Comparison of ENCODE assay signal across 21 mouse cellular contexts in the genomic region with DNA sequence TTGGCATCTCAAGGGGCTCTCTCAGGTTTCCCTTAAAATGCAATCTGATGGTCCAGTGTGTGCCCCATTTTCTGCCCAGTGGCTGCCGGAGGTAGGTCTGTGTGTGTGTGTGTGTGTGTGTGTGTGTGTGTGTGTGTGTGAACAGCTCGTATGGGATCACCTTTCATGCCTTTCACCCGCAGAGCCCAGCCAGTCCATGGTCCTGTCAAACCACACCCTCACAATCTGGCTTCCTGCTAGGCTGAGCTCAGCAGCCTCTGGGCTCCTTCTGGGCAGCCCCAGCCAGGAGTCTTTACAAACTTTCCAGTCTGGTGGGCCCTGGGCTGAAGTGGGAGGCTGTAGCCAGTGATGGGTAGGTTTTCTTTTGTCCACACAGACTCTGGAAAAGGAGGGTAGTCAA.
A peak's percentile ranks its signal among the peaks of the same experiment; 100 is the strongest.
DNase-seq lines count a peak whose midpoint lies in the region; ATAC-seq and TF ChIP-seq lines count a peak whose summit lies in the region.
"Had no signal": no experiment of that assay in that cellular context is flagged by ENCODE, and none has a peak within 500 bp of the region (broad histone marks: within the 10 kb centered on the region; RNA-seq: fewer than 3 reads in every experiment).

No protein-coding gene starts in this region.

- H3K4me2 ChIP-seq in forebrain, embryonic 12.5 days, result no peak overlapping the region
- H3K4me2 ChIP-seq in forebrain, embryonic 14.5 days (ENCODE audit: low read length), result no peak overlapping the region
- no peak overlapping the region for H3K4me2 ChIP-seq in kidney, embryonic 15.5 days
- 0 out of 2 replicates have a peak overlapping the region, but pooled peaks have one; percentile 3 for H3K4me2 ChIP-seq in CH12.LX (ENCODE audit: insufficient read depth, low read depth, poor library complexity, severe bottlenecking)
- H3K4me2 ChIP-seq in limb, embryonic 13.5 days (replicated peaks), result no peak overlapping the region
- H3K4me2 ChIP-seq: heart, embryonic 12.5 days had no signal

- H3K27ac ChIP-seq in forebrain, embryonic 12.5 days, result 0 out of 2 replicates have a peak overlapping the region, but pooled peaks have one; percentile 31
- H3K27ac ChIP-seq in forebrain, embryonic 14.5 days (ENCODE audit: low read depth, low read length), result no peak overlapping the region
- H3K27ac ChIP-seq in kidney, embryonic 15.5 days, result peak overlapping the region; percentile 66
- H3K27ac ChIP-seq in CH12.LX (ENCODE audit: insufficient read depth, low read depth), result no peak overlapping the region
- H3K27ac ChIP-seq in limb, embryonic 13.5 days, result no peak overlapping the region
- H3K27ac ChIP-seq: hindbrain, postnatal 0 days had no signal

- TF ChIP-seq POLR2A in CH12.LX (IDR thresholded peaks at IDR 0.05; ENCODE audit: low read depth, low read length), result no peak

- TF ChIP-seq CTCF in CH12.LX (conservative IDR thresholded peaks at IDR 0.05 in 1 of 2, IDR thresholded peaks at IDR 0.05 in 1 of 2; ENCODE audit: low read depth in 2 of 2, low read length in 2 of 2), result no peak

- H3K27me3 ChIP-seq in forebrain, embryonic 12.5 days, result no peaks in the 10 kb centered on the region
- no peaks in the 10 kb centered on the region for H3K27me3 ChIP-seq in forebrain, embryonic 14.5 days (replicated peaks; ENCODE audit: control insufficient read depth, insufficient read depth, low read length)
- no peaks in the 10 kb centered on the region for H3K27me3 ChIP-seq in kidney, embryonic 15.5 days
- H3K27me3 ChIP-seq in CH12.LX (replicated peaks), result no peaks in the 10 kb centered on the region
- H3K27me3 ChIP-seq in limb, embryonic 13.5 days, result no peaks in the 10 kb centered on the region
- H3K27me3 ChIP-seq: heart, embryonic 12.5 days had no signal

- H3K4me1 ChIP-seq in forebrain, embryonic 12.5 days, result peaks cover 19% of the 10 kb centered on the region
- peaks cover 7% of the 10 kb centered on the region for H3K4me1 ChIP-seq in forebrain, embryonic 14.5 days (ENCODE audit: control insufficient read depth, insufficient read depth, low read length)
- H3K4me1 ChIP-seq in kidney, embryonic 15.5 days, result peaks cover 59% of the 10 kb centered on the region
- H3K4me1 ChIP-seq in CH12.LX (ENCODE audit: control insufficient read depth in 1 of 2, insufficient read depth in 2 of 2), result peaks cover 24 to 46% of the 10 kb centered on the region in 2 experiments
- peaks cover 29% of the 10 kb centered on the region for H3K4me1 ChIP-seq in limb, embryonic 13.5 days

- in situ Hi-C loops in CH12.LX (cut with MboI; ENCODE audit: low pct_ligation_motif_present, low pct_unique_long_range_greater_than_20kb, low sequenced_read_pairs), result loop anchor here (25.0 kb wide), 2 partner anchors 248 to 1073 kb away; no protein-coding TSS in a partner anchor

- dilution Hi-C loops in CH12.LX (cut with MboI; ENCODE audit: extremely low pct_ligation_motif_present, extremely low pct_unique_long_range_greater_than_20kb, low sequenced_read_pairs), result no loop called here

- 60% methylated on average over 3 of the region's 3 CpGs for WGBS in forebrain, embryonic 12.5 days
- WGBS in forebrain, embryonic 14.5 days, result 56% methylated on average over 3 of the region's 3 CpGs
- WGBS in kidney, embryonic 15.5 days, result 45% methylated on average over 3 of the region's 3 CpGs
- WGBS in limb, embryonic 13.5 days, result 29% methylated on average over 3 of the region's 3 CpGs

- ATAC-seq in forebrain, embryonic 12.5 days (ENCODE audit: low FRiP score), result no peak
- no peak for ATAC-seq in forebrain, embryonic 14.5 days
- ATAC-seq in kidney, embryonic 15.5 days (replicated peaks; ENCODE audit: low FRiP score), result 0 out of 2 replicates have a peak, but pooled peaks have one; percentile 28
- ATAC-seq in limb, embryonic 13.5 days (ENCODE audit: low FRiP score, low read depth), result no peak
- ATAC-seq: CD4-positive, CD25-positive, alpha-beta regulatory T cell, adult 4 months; hindbrain, postnatal 0 days had no signal

- no peak for DNase-seq in forebrain, embryonic 14.5 days (ENCODE audit: low spot score)
- DNase-seq in kidney, postnatal 25 days, result no peak
- DNase-seq in CH12.LX (ENCODE audit: extremely low read depth), result peak; percentile 52
- DNase-seq in layer of hippocampus, postnatal 10 days (ENCODE audit: low spot score in 2 of 2), result no peak
- DNase-seq in thymus, postnatal 4 days, result no peak
- DNase-seq: adrenal gland, postnatal 10 days; cerebellum, adult 11 months; cerebellum, postnatal 25 days; gastrocnemius, postnatal 25 days; heart, postnatal 36 days; kidney, postnatal 14 days; lung, adult 2 months; spleen, adult 18-20 months; thymus, postnatal 14 days had no signal

- 0 out of 2 replicates have a peak, but pooled peaks cover 6% of the 10 kb centered on the region for H3K9me3 ChIP-seq in forebrain, embryonic 12.5 days
- H3K9me3 ChIP-seq in forebrain, embryonic 14.5 days (replicated peaks; ENCODE audit: control insufficient read depth, low read length), result no peaks in the 10 kb centered on the region
- no peaks in the 10 kb centered on the region for H3K9me3 ChIP-seq in kidney, embryonic 15.5 days (replicated peaks)
- H3K9me3 ChIP-seq in CH12.LX (replicated peaks; ENCODE audit: low read length), result peaks cover 12% of the 10 kb centered on the region
- H3K9me3 ChIP-seq in limb, embryonic 13.5 days, result peaks cover 11% of the 10 kb centered on the region; the same call in 1 of the 2 replicates

- H3K36me3 ChIP-seq in forebrain, embryonic 12.5 days (replicated peaks), result peaks cover 15% of the 10 kb centered on the region; the same call in 1 of the 2 replicates
- H3K36me3 ChIP-seq in forebrain, embryonic 14.5 days (ENCODE audit: control insufficient read depth, insufficient read depth, low read length), result no peaks in the 10 kb centered on the region
- peaks cover 10% of the 10 kb centered on the region; the same call in 1 of the 2 replicates for H3K36me3 ChIP-seq in kidney, embryonic 15.5 days
- peaks cover 0 to 28% of the 10 kb centered on the region in 2 experiments for H3K36me3 ChIP-seq in CH12.LX (replicated peaks in 1 of 2; ENCODE audit: control insufficient read depth in 1 of 2, insufficient read depth in 1 of 2, low read length in 1 of 2)
- H3K36me3 ChIP-seq in limb, embryonic 13.5 days, result peaks cover 17% of the 10 kb centered on the region

- H3K79me2 ChIP-seq in CH12.LX (replicated peaks; ENCODE audit: control insufficient read depth, extremely low read depth, insufficient read depth, poor library complexity, severe bottlenecking), result no peaks in the 10 kb centered on the region

- no peak for TF ChIP-seq RAD21 in CH12.LX (IDR thresholded peaks at IDR 0.05; ENCODE audit: low read depth, low read length)

- H3K9ac ChIP-seq in forebrain, embryonic 12.5 days, result no peak overlapping the region
- H3K9ac ChIP-seq in forebrain, embryonic 14.5 days (ENCODE audit: low read length), result no peak overlapping the region
- no peak overlapping the region for H3K9ac ChIP-seq in kidney, embryonic 15.5 days
- H3K9ac ChIP-seq in CH12.LX (ENCODE audit: insufficient read depth, low read depth), result no peak overlapping the region
- H3K9ac ChIP-seq in limb, embryonic 13.5 days, result peak overlapping the region; percentile 45; the same call in 1 of the 2 replicates
- H3K9ac ChIP-seq: heart, embryonic 12.5 days had no signal

- no peak for TF ChIP-seq EP300 in CH12.LX (IDR thresholded peaks at IDR 0.05; ENCODE audit: low read length)

- H3K4me3 ChIP-seq in forebrain, embryonic 12.5 days (replicated peaks), result no peak overlapping the region
- H3K4me3 ChIP-seq in forebrain, embryonic 14.5 days (ENCODE audit: low read depth, low read length), result no peak overlapping the region
- H3K4me3 ChIP-seq in kidney, embryonic 15.5 days (replicated peaks), result no peak overlapping the region
- no peak overlapping the region for H3K4me3 ChIP-seq in CH12.LX (replicated peaks in 1 of 3; ENCODE audit: low read depth in 2 of 3, low read length in 2 of 3, poor library complexity in 1 of 3)
- H3K4me3 ChIP-seq in limb, embryonic 13.5 days, result no peak overlapping the region
- H3K4me3 ChIP-seq: heart, embryonic 12.5 days; megakaryocyte, embryonic 14.5 days had no signal

TF ChIP-seq in CH12.LX, 34 proteins besides CTCF, POLR2A, EP300 and RAD21:
- TF ChIP-seq ETS1 (conservative IDR thresholded peaks at IDR 0.05; ENCODE audit: low read depth, low read length) (peak; percentile 23; the same call in 1 of the 2 replicates), NRF1 (IDR thresholded peaks at IDR 0.05; ENCODE audit: low read depth, low read length) (no peak), MEF2A (IDR thresholded peaks at IDR 0.05; ENCODE audit: borderline replicate concordance, low read depth, low read length) (peak; percentile 40; the same call in 1 of the 2 replicates), NELFE (IDR thresholded peaks at IDR 0.05; ENCODE audit: low read depth, low read length) (no peak), SIN3A (IDR thresholded peaks at IDR 0.05; ENCODE audit: low read length) (no peak)

Comparison
In these comparisons a context has a peak if more than half of its experiments do, and no peak if none do; other contexts are left out.
1. H3K27ac ChIP-seq: peak in forebrain, embryonic 12.5 days (single experiment) and kidney, embryonic 15.5 days (single experiment); none in forebrain, embryonic 14.5 days (single experiment), CH12.LX (single experiment) and limb, embryonic 13.5 days (single experiment).